Mouse (Mus musculus) liver, embryonic 14.5 days (tissue): ENCODE data around the gene F13a1.

Source experiments
- CTCF ChIP-seq: IDR thresholded peaks from 2 replicates; pipeline ENCODE4 v1.5.1; 2016; ENCODE audit warnings: antibody characterized with exemption, low read depth, control low read depth
- EP300 ChIP-seq: IDR thresholded peaks from 2 replicates; pipeline ENCODE4 v1.6.1; 2016; ENCODE audit warnings: antibody characterized with exemption, low read depth

GRCm38 (mm10) chr13:37050126-37050525 lies at the start of gene F13a1:
- TF ChIP-seq CTCF, result no peak
- no peak for TF ChIP-seq EP300
